Mouse (Mus musculus) small intestine, adult 2 months (tissue): ENCODE measurements around the gene Nup188.

Source experiments
- CTCF ChIP-seq: fragments of 200-500 bp; IDR thresholded peaks from 2 replicates; pipeline ENCODE4 v1.5.1; 2012; ENCODE audit warnings: low read depth, mild to moderate bottlenecking, control low read depth, inconsistent platforms, low read length, moderate library complexity, mixed read lengths; ENCODE audit not compliant: insufficient replicate concordance, insufficient read length; ENCODE audit errors: extremely low read depth
- POLR2A ChIP-seq: fragments of 200-500 bp; IDR thresholded peaks from 2 replicates; pipeline ENCODE4 v1.6.1; 2012; ENCODE audit warnings: low read depth, mild to moderate bottlenecking, control low read depth, inconsistent platforms, low read length, moderate library complexity

DNA sequence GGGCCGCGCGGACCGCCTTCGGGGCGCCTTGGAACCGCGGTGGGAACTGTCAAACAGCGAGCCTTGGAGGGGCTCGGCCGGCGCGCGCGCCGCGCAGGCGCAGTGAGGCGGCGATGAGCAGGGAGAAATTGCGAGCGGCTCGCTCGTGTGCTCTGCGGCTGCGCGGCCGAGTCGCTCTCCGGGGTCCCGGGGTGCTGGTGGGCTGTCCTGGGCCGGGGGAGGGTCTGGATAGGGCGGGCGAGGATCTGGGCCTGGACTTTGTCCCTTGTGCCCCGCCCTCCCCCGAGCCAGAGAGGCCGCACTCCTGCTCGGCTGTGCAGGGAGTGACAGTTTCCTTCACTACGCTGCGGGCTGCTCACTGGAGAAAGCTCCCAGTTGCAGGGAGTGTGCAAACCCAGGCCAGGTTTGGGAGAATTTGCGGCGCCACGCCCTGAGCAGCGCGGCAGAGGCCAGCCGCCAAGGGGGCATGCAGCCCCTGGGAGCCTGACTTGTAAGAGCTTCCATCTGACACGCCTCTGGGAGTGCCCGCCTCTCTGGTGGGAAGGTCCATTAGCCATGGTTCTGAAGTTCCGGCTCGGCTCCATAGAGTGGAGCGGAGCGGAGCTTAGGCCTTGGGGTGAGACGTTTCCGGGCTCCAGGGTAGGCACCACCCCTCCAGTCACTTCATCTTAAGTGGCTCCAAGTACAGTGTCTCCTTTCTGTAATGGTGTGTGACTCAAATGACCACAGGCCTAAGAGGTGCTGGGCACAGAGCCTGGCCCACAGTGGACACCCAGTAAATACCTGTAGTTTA is 106.6 kb downstream of the Nup188 start:
- TF ChIP-seq CTCF (no peak), POLR2A (no peak; the same call in none of the 2 replicates)
